Mouse (Mus musculus): ENCODE measurements around the gene Tmem219.
"Not testable (repeated sequence)": the region's sequence is repeated elsewhere in the genome, so short reads cannot be mapped to it uniquely, and the experiment has no call there.

The Tmem219 gene

GRCm38 (mm10) chr7:126923999-126924398, 1.3 kb upstream of the Tmem219 start:
- no peak for DNase-seq (ENCODE audit: low read depth)

- DNase-seq (ENCODE audit: low read depth) = no peak
Measured at GRCm38 (mm10) chr7:126921563-126921962, 1.2 kb downstream of the Tmem219 start.

- no peak for DNase-seq (ENCODE audit: low read depth)
Measured at GRCm38 (mm10) chr7:126919973-126920372, 2.7 kb downstream of the Tmem219 start.

GRCm38 (mm10) chr7:126918356-126918755, 4.4 kb downstream of the Tmem219 start:
- DNase-seq (ENCODE audit: low read depth) = not testable (repeated sequence)

- DNase-seq (ENCODE audit: low read depth) = no peak
Measured at GRCm38 (mm10) chr7:126914844-126915243, 7.9 kb downstream of the Tmem219 start.

- DNase-seq (ENCODE audit: low read depth) = no peak
Measured at GRCm38 (mm10) chr7:126905590-126905989, 17.1 kb downstream of the Tmem219 start.

- not testable (repeated sequence) for DNase-seq (ENCODE audit: low read depth)
Measured at GRCm38 (mm10) chr7:126899781-126900180, 22.9 kb downstream of the Tmem219 start.

GRCm38 (mm10) chr7:126898102-126898990, 24.4 kb downstream of the Tmem219 start:
- DNase-seq (ENCODE audit: low read depth) = peak; percentile 85

- DNase-seq (ENCODE audit: low read depth) = peak; percentile 51
Measured at GRCm38 (mm10) chr7:126897390-126898101, 25.2 kb downstream of the Tmem219 start.

- no peak for DNase-seq (ENCODE audit: low read depth)
Measured at GRCm38 (mm10) chr7:126896912-126897311, 25.8 kb downstream of the Tmem219 start.

GRCm38 (mm10) chr7:126888852-126889251, 33.9 kb downstream of the Tmem219 start:
- DNase-seq (ENCODE audit: low read depth) = no peak

GRCm38 (mm10) chr7:126887281-126887680, 35.4 kb downstream of the Tmem219 start:
- no peak for DNase-seq (ENCODE audit: low read depth)

GRCm38 (mm10) chr7:126884286-126885164, 38.2 kb downstream of the Tmem219 start, which contains the start of gene Taok2:
Gene Taok2 (minus strand): TSS chr7:126884703.
- peak; percentile 94 for DNase-seq (ENCODE audit: low read depth)

- DNase-seq (ENCODE audit: low read depth) = no peak
Measured at GRCm38 (mm10) chr7:126883731-126884181, 39.0 kb downstream of the Tmem219 start.

- no peak for DNase-seq (ENCODE audit: low read depth)
Measured at GRCm38 (mm10) chr7:126881040-126881439, 41.7 kb downstream of the Tmem219 start.

GRCm38 (mm10) chr7:126877239-126877638, 45.5 kb downstream of the Tmem219 start:
- DNase-seq (ENCODE audit: low read depth) = no peak

GRCm38 (mm10) chr7:126870520-126870891, 52.2 kb downstream of the Tmem219 start:
- DNase-seq (ENCODE audit: low read depth) = no peak

GRCm38 (mm10) chr7:126869780-126870519, 52.8 kb downstream of the Tmem219 start:
- no peak for DNase-seq (ENCODE audit: low read depth)

GRCm38 (mm10) chr7:126868003-126868402, 54.7 kb downstream of the Tmem219 start:
- DNase-seq (ENCODE audit: low read depth) = no peak

- no peak for DNase-seq (ENCODE audit: low read depth)
Measured at GRCm38 (mm10) chr7:126867534-126867933, 55.2 kb downstream of the Tmem219 start.

GRCm38 (mm10) chr7:126863791-126864190, 58.9 kb downstream of the Tmem219 start:
- no peak for DNase-seq (ENCODE audit: low read depth)
